Mouse (Mus musculus) bone marrow macrophage, adult 2 months (primary cell): ENCODE results near the gene Tnfaip6. TPM values are rescaled to one million over a fixed set of nuclear protein-coding genes. Genes with fewer than 3 reads are reported as not detected.

ENCODE experiments used
- H3K27ac ChIP-seq: 2 replicates; pipeline ENCODE4 v1.5.1; 2012; ENCODE audit warnings: low read depth, low read length; ENCODE audit not compliant: insufficient read depth
- H3K4me1 ChIP-seq: 2 replicates; pipeline ENCODE4 v1.6.1; 2012; ENCODE audit warnings: low read length; ENCODE audit not compliant: control insufficient read depth, insufficient read depth
- H3K4me3 ChIP-seq: 2 replicates; pipeline ENCODE4 v1.5.1; 2012; ENCODE audit warnings: mild to moderate bottlenecking, low read length, moderate library complexity; ENCODE audit not compliant: insufficient read depth
- CTCF ChIP-seq: IDR thresholded peaks from 2 replicates; pipeline ENCODE4 v1.5.1; 2012; ENCODE audit warnings: low read depth, mild to moderate bottlenecking, low read length, moderate library complexity
- POLR2A ChIP-seq: IDR thresholded peaks from 2 replicates; pipeline ENCODE4 v1.6.1; 2012; ENCODE audit warnings: mild to moderate bottlenecking, low read depth, low read length, borderline replicate concordance
- polyA plus RNA-seq: library from polyadenylated mRNA; stranded (reverse); fragments of >200 nt; gene quantifications from 2 replicates; pipeline ENCODE4 v1.2.4, GENCODE M21; 2012; ENCODE audit not compliant: missing spikeins, insufficient read depth, insufficient read length

The Tnfaip6 gene
- polyA plus RNA-seq, 1 experiment: not detected

GRCm38 (mm10) chr2:52046032-52046431 lies 8.2 kb downstream of the Tnfaip6 start:
- Histone ChIP-seq H3K4me3 (no peak overlapping the region), H3K4me1 (no peaks in the 10 kb centered on the region), H3K27ac (no peak overlapping the region)
- TF ChIP-seq POLR2A: no peak
- no peak for TF ChIP-seq CTCF

GRCm38 (mm10) chr2:52050823-52051222 lies 13.0 kb downstream of the Tnfaip6 start:
- Histone ChIP-seq H3K4me3 (no peak overlapping the region), H3K27ac (no peak overlapping the region), H3K4me1 (no peaks in the 10 kb centered on the region)
- TF ChIP-seq CTCF (no peak), POLR2A (no peak)

- H3K4me3 ChIP-seq: no peak overlapping the region
- no peaks in the 10 kb centered on the region for H3K4me1 ChIP-seq
- no peak overlapping the region for H3K27ac ChIP-seq
- TF ChIP-seq CTCF: no peak
- TF ChIP-seq POLR2A: no peak
Observed at GRCm38 (mm10) chr2:52052335-52052734, 14.5 kb downstream of the Tnfaip6 start.

- TF ChIP-seq CTCF (no peak), POLR2A (no peak)
Observed at GRCm38 (mm10) chr2:52053502-52053901, 15.7 kb downstream of the Tnfaip6 start.

GRCm38 (mm10) chr2:52055616-52056015 lies 17.8 kb downstream of the Tnfaip6 start:
- TF ChIP-seq POLR2A: no peak
- no peak for TF ChIP-seq CTCF
- H3K27ac ChIP-seq: no peak overlapping the region

More at GRCm38 (mm10) chr2:52053502-52053901, 15.7 kb downstream of the Tnfaip6 start:
- no peaks in the 10 kb centered on the region for H3K4me1 ChIP-seq
- H3K4me3 ChIP-seq: no peak overlapping the region
- no peak overlapping the region for H3K27ac ChIP-seq

GRCm38 (mm10) chr2:52057099-52057498 lies 19.3 kb downstream of the Tnfaip6 start:
- no peaks in the 10 kb centered on the region for H3K4me1 ChIP-seq
- TF ChIP-seq POLR2A (no peak), CTCF (no peak)
- no peak overlapping the region for H3K4me3 ChIP-seq

More at GRCm38 (mm10) chr2:52055616-52056015, 17.8 kb downstream of the Tnfaip6 start:
- H3K4me3 ChIP-seq: no peak overlapping the region
- no peaks in the 10 kb centered on the region for H3K4me1 ChIP-seq

GRCm38 (mm10) chr2:52057681-52058080 lies 19.9 kb downstream of the Tnfaip6 start:
- Histone ChIP-seq H3K27ac (no peak overlapping the region), H3K4me3 (no peak overlapping the region), H3K4me1 (no peaks in the 10 kb centered on the region)
- TF ChIP-seq POLR2A: no peak
- TF ChIP-seq CTCF: no peak

More at GRCm38 (mm10) chr2:52057099-52057498, 19.3 kb downstream of the Tnfaip6 start:
- no peak overlapping the region for H3K27ac ChIP-seq

- peaks cover 2% of the 10 kb centered on the region; the same call in 1 of the 2 replicates for H3K4me1 ChIP-seq
- no peak overlapping the region for H3K27ac ChIP-seq
- no peak for TF ChIP-seq POLR2A
- no peak for TF ChIP-seq CTCF
- H3K4me3 ChIP-seq: no peak overlapping the region
Observed at GRCm38 (mm10) chr2:52068641-52069040, 30.8 kb downstream of the Tnfaip6 start.

GRCm38 (mm10) chr2:52070816-52071215 lies 33.0 kb downstream of the Tnfaip6 start:
- no peak overlapping the region for H3K27ac ChIP-seq
- no peak for TF ChIP-seq POLR2A
- no peak for TF ChIP-seq CTCF
- no peak overlapping the region for H3K4me3 ChIP-seq
- H3K4me1 ChIP-seq: peaks cover 7% of the 10 kb centered on the region; the same call in 1 of the 2 replicates

GRCm38 (mm10) chr2:52071241-52071991 lies 33.6 kb downstream of the Tnfaip6 start:
- H3K4me3 ChIP-seq: no peak overlapping the region
- no peak for TF ChIP-seq CTCF
- no peak for TF ChIP-seq POLR2A

More at GRCm38 (mm10) chr2:52071241-52071991, 33.6 kb downstream of the Tnfaip6 start:
- Histone ChIP-seq H3K27ac (no peak overlapping the region), H3K4me1 (peaks cover 7% of the 10 kb centered on the region; the same call in 1 of the 2 replicates)
